Mouse (Mus musculus) intestine, postnatal 0 days (tissue): ENCODE measurements around the gene Vamp9. TPM values are rescaled to one million over a fixed set of nuclear protein-coding genes. Genes with fewer than 3 reads are reported as not detected.

Experiments used
- ATAC-seq: fragments of 200-750 bp; cut with Nextera tagmentation; 2 replicates; pipeline ENCODE4 v1.8.0; 2017; ENCODE audit warnings: mild to moderate bottlenecking, moderate TSS enrichment, moderate library complexity
- H3K27ac ChIP-seq: fragments of 300-500 bp; sonication (generic); 2 replicates; pipeline ENCODE4 v1.5.1; 2014; ENCODE audit warnings: mild to moderate bottlenecking, low read depth, low read length, moderate library complexity
- H3K27me3 ChIP-seq: fragments of 300-500 bp; sonication (generic); replicated peaks from 2 replicates; pipeline ENCODE4 v1.6.1; 2014; ENCODE audit warnings: low read length, mixed read lengths; ENCODE audit not compliant: control insufficient read depth, insufficient read depth
- H3K36me3 ChIP-seq: fragments of 300-500 bp; sonication (generic); 2 replicates; pipeline ENCODE4 v1.6.1; 2014; ENCODE audit warnings: mild to moderate bottlenecking, moderate library complexity; ENCODE audit not compliant: control insufficient read depth, insufficient read depth
- H3K4me1 ChIP-seq: fragments of 300-500 bp; sonication (generic); replicated peaks from 2 replicates; pipeline ENCODE4 v1.6.1; 2014; ENCODE audit warnings: antibody characterized with exemption, low read length, mixed read lengths; ENCODE audit not compliant: control insufficient read depth, insufficient read depth
- H3K4me2 ChIP-seq: fragments of 300-500 bp; sonication (generic); replicated peaks from 2 replicates; pipeline ENCODE4 v1.6.1; 2014; ENCODE audit warnings: low read depth, mild to moderate bottlenecking, moderate library complexity
- H3K4me3 ChIP-seq: fragments of 300-500 bp; sonication (generic); 2 replicates; pipeline ENCODE4 v1.5.1; 2014; ENCODE audit warnings: low read depth, low read length
- H3K9ac ChIP-seq: fragments of 300-500 bp; sonication (generic); 2 replicates; pipeline ENCODE4 v1.6.1; 2014; ENCODE audit warnings: mild to moderate bottlenecking, low read depth, low read length
- H3K9me3 ChIP-seq: fragments of 300-500 bp; sonication (generic); 2 replicates; pipeline ENCODE4 v1.6.1; 2016; ENCODE audit warnings: mixed run types; ENCODE audit not compliant: control insufficient read depth
- CTCF ChIP-seq: sonication (generic); IDR thresholded peaks from 2 replicates; pipeline ENCODE4 v1.5.1; 2016; ENCODE audit warnings: low read depth, mild to moderate bottlenecking, control low read depth, antibody characterized with exemption, moderate library complexity
- WGBS: fragments of 180-500 bp; shearing (Covaris S2); extraction: QIAGEN DNeasy Blood & Tissue Kit; methylation state at CpG from one replicate; pipeline ENCODE4 v1.1.7; 2014; 5-methylcytosine and 5-hydroxymethylcytosine counted together
- polyA plus RNA-seq: library from polyadenylated mRNA; unstranded; fragments of >200 nt; fragmentation: Nextera tagmentation; extraction: Ambion mirVana; gene quantifications from 2 replicates; pipeline ENCODE4 v1.2.1, GENCODE M21; 2015

Vamp9 gene
- polyA plus RNA-seq, 1 experiment from 2014 or later = not detected

DNA sequence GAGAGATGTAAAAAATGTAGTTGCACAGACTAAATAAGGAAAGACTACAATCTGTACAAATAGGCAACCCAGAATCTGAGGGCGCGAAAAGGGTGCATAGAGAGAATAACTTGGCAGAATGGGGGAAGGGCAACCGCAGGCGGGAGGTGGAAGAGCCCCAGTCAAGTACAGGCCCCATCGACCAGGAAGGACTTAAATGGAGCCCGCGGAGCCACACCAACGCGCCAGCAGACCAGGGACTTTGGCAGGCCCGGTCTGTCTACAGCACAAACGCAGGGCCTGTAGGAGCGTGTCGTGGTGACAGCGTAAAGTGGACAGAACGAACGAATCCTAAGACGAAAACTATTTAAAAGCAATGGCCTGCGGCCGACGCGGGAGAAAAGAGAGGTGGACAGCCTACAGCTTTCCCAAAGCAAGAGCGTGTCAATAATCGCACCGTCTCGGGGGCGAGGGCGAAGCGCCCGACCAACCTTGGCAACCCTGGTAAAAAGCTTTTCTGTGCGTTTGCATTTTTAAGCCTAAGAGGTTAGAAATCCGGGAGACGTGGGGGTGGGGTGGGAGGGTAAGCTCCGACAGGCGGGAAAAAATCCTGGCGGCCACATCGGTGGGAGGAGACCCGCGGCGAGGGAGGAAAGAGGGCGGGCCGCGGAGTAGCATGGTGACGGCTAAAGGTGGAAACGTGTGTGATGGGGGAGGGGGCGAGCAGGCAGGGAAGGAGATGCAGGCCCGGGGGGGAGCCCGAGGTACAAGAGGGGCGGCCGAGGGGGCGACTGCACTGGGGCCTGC lies 71.7 kb downstream of the Vamp9 start:
- H3K4me1 ChIP-seq = peaks cover 9% of the 10 kb centered on the region
- 1% methylated on average over 45 of the region's 50 CpGs for WGBS
- peak; percentile 51 for ATAC-seq

GRCm38 (mm10) chr5:99978699-99979442 lies 72.8 kb downstream of the Vamp9 start, which contains the start of the genes Hnrnpd and 4930524J08Rik:
Gene Hnrnpd, minus strand, starts transcription at chr5:99978938.
Gene 4930524J08Rik, plus strand, starts transcription at chr5:99979061.
- WGBS = under 1% methylated on average over 82 of the region's 97 CpGs
- peak; percentile 98 for ATAC-seq
- peak; percentile 20; the same call in 1 of the 2 replicates for TF ChIP-seq CTCF

More for the DNA sequence above, 71.7 kb downstream of the Vamp9 start:
- peak overlapping the region; percentile 99 for H3K27ac ChIP-seq
- H3K9me3 ChIP-seq = no peaks in the 10 kb centered on the region
- 0 out of 2 replicates have a peak, but pooled peaks cover 6% of the 10 kb centered on the region for H3K36me3 ChIP-seq
- peak overlapping the region; percentile 72 for H3K4me2 ChIP-seq
- no peaks in the 10 kb centered on the region for H3K27me3 ChIP-seq
- peak overlapping the region; percentile 98 for H3K9ac ChIP-seq
- H3K4me3 ChIP-seq = peak overlapping the region; percentile 98
- TF ChIP-seq CTCF = no peak

DNA sequence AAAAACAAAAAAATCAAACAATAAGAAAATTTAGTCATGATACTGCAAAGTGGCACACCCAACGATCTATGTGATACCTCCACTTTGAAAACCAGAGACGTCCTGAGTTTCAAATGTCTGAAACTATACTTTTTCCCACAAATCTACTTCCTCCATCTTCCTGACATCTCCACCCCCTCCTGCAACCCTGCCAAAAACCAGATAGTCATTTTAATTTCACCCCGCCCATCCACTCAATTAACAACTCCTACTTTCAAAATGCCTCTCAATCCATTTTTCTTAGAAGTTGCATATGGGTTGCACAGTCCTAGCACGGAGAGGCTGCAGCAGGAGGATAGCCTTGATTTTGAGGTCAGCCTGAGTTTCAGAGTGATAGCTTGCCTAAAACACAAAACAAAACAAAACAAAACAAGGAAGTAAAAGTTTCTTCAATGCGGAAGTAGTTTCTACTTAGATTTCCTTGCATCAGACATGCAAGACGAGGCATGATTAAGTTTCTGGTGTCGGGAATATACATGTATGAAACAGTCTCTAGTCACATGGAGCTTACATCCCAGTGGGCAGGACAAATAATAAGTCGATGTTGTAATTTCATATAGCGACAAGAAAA lies 77.5 kb downstream of the Vamp9 start:
- no peak overlapping the region for H3K27ac ChIP-seq
- H3K9me3 ChIP-seq = no peaks in the 10 kb centered on the region
- no peak for ATAC-seq
- H3K36me3 ChIP-seq = no peaks in the 10 kb centered on the region
- no peak overlapping the region for H3K4me2 ChIP-seq
- no peak overlapping the region for H3K4me3 ChIP-seq
- H3K27me3 ChIP-seq = no peaks in the 10 kb centered on the region
- WGBS = 85% methylated on average over 9 of the region's 9 CpGs
- H3K9ac ChIP-seq = no peak overlapping the region
- TF ChIP-seq CTCF = no peak
- no peaks in the 10 kb centered on the region for H3K4me1 ChIP-seq

More at GRCm38 (mm10) chr5:99978699-99979442, 72.8 kb downstream of the Vamp9 start, which contains the start of the genes Hnrnpd and 4930524J08Rik:
- Histone ChIP-seq H3K4me1 (peaks cover 6% of the 10 kb centered on the region), H3K4me2 (peak within 1 kb of the TSS; percentile 72), H3K9ac (peak within 1 kb of the TSS; percentile 98), H3K27ac (peak within 1 kb of the TSS; percentile 99), H3K4me3 (peak within 1 kb of the TSS; percentile 98), H3K36me3 (0 out of 2 replicates have a peak, but pooled peaks cover under 1% of the 10 kb centered on the region), H3K9me3 (no peaks in the 10 kb centered on the region), H3K27me3 (no peaks in the 10 kb centered on the region)

DNA sequence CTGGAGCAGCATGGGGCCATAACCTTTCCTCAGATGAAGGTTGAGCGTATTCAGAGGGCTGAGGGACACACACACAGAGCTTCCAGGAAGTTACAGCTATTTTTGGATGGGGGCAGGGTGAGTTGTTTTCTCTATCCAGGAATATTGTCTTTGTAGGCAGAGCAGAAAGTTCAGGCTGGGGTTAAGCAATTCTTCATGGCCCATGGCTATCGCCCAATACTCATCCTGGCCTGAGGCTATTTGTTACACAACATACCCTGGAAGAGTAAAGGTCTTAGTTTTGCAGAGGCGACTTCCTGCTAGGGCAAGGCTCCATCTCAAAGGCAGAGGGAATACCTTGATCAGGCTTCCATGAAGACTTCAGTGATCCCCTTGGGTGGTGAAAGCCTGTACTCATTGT lies 88.1 kb downstream of the Vamp9 start:
- peak; percentile 85 for ATAC-seq
- Histone ChIP-seq H3K27ac (peak overlapping the region; percentile 35; the same call in 1 of the 2 replicates), H3K4me3 (no peak overlapping the region), H3K36me3 (no peaks in the 10 kb centered on the region), H3K9ac (no peak overlapping the region), H3K4me1 (no peaks in the 10 kb centered on the region), H3K9me3 (no peaks in the 10 kb centered on the region), H3K4me2 (peak overlapping the region; percentile 3; the same call in 1 of the 2 replicates), H3K27me3 (no peaks in the 10 kb centered on the region)
- 44% methylated on average over 3 of the region's 3 CpGs for WGBS
- TF ChIP-seq CTCF = no peak

DNA sequence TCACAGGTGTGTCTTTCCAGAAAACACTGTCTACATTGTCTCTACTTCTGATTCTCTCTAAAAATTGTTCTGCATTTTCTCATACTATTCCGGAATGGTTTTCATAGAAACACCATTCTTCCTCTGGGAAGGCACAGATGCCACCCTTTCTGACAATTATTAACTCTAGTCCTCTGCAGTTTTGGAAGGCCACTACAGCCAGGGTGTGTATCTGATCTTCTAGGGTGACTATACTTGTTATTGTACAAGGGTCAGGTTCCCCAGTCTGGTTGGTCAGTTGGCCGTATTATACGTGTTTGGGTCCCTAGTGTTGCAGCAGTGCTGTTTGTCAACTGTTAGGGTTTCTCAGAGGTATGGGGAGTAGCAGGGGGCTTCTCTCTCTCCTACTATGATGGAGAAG lies 88.6 kb downstream of the Vamp9 start:
- Histone ChIP-seq H3K27me3 (no peaks in the 10 kb centered on the region), H3K4me1 (no peaks in the 10 kb centered on the region), H3K9ac (no peak overlapping the region), H3K4me3 (no peak overlapping the region), H3K27ac (peak overlapping the region; percentile 35; the same call in 1 of the 2 replicates), H3K4me2 (peak overlapping the region; percentile 3; the same call in 1 of the 2 replicates), H3K9me3 (no peaks in the 10 kb centered on the region), H3K36me3 (no peaks in the 10 kb centered on the region)
- TF ChIP-seq CTCF = no peak
- WGBS = 56% methylated on average over 3 of the region's 3 CpGs
- 0 out of 2 replicates have a peak, but pooled peaks have one; percentile 34 for ATAC-seq

DNA sequence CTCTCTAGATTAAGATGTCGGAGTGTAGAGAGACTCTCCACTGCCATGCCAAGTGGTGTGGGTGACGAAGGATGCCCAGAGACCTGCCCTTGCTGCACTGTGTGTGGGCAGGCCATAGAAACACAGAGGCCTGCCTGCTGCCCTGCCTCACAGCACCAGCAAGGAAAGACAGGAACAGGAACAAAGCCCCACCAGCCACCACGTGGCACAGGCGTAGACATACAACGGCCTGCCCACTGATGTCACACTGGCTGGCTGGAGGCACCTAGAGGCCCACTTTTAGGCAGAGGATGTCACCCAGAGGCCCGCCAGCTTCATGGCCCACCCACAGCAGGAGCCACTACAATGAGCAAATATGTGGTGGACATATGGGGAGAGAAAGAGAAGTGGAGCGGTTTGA lies 94.0 kb downstream of the Vamp9 start:
- Histone ChIP-seq H3K9me3 (no peaks in the 10 kb centered on the region), H3K36me3 (no peaks in the 10 kb centered on the region), H3K27ac (no peak overlapping the region), H3K27me3 (no peaks in the 10 kb centered on the region), H3K9ac (no peak overlapping the region), H3K4me3 (no peak overlapping the region), H3K4me2 (no peak overlapping the region), H3K4me1 (no peaks in the 10 kb centered on the region; the same call in 1 of the 2 replicates)
- 77% methylated on average over 7 of the region's 7 CpGs for WGBS
- ATAC-seq = peak; percentile 7; the same call in 1 of the 2 replicates
- TF ChIP-seq CTCF = no peak
